Mouse (Mus musculus) hindbrain, postnatal 0 days (tissue): ENCODE results near the gene Afdn. TPM values are rescaled to one million over a fixed set of nuclear protein-coding genes. Genes with fewer than 3 reads are reported as not detected.

ENCODE experiments used
- ATAC-seq: fragments of 200-750 bp; cut with Nextera tagmentation; 2 replicates; pipeline ENCODE4 v1.8.0; 2017; ENCODE audit warnings: mild to moderate bottlenecking, moderate TSS enrichment, moderate library complexity
- DNase-seq: peaks from one replicate; pipeline ENCODE4 v3.0.0-alpha.2; 2015; ENCODE audit warnings: low spot score
- H3K27ac ChIP-seq: fragments of 300-500 bp; sonication (generic); 2 replicates; pipeline ENCODE4 v1.5.1; 2014; ENCODE audit warnings: mild to moderate bottlenecking
- H3K27me3 ChIP-seq: fragments of 300-500 bp; sonication (generic); 2 replicates; pipeline ENCODE4 v1.6.1; 2014; ENCODE audit warnings: low read length, mixed read lengths; ENCODE audit not compliant: insufficient read depth
- H3K36me3 ChIP-seq: fragments of 300-500 bp; sonication (generic); 2 replicates; pipeline ENCODE4 v1.6.1; 2014; ENCODE audit warnings: low read length, mixed read lengths; ENCODE audit not compliant: insufficient read depth
- H3K4me1 ChIP-seq: fragments of 300-500 bp; sonication (generic); 2 replicates; pipeline ENCODE4 v1.6.1; 2014; ENCODE audit warnings: antibody characterized with exemption, low read length, mixed read lengths; ENCODE audit not compliant: insufficient read depth
- H3K4me2 ChIP-seq: fragments of 300-500 bp; sonication (generic); 2 replicates; pipeline ENCODE4 v1.6.1; 2014; ENCODE audit warnings: low read depth, mild to moderate bottlenecking, low read length, moderate library complexity, mixed read lengths
- H3K4me3 ChIP-seq: fragments of 300-500 bp; sonication (generic); 2 replicates; pipeline ENCODE4 v1.5.1; 2014; ENCODE audit warnings: low read length
- H3K9ac ChIP-seq: fragments of 300-500 bp; sonication (generic); replicated peaks from 2 replicates; pipeline ENCODE4 v1.6.1; 2014; ENCODE audit warnings: mild to moderate bottlenecking, low read length, moderate library complexity, mixed read lengths
- H3K9me3 ChIP-seq: fragments of 300-500 bp; sonication (generic); 2 replicates; pipeline ENCODE4 v1.6.1; 2016; ENCODE audit warnings: low read length, mixed read lengths
- CTCF ChIP-seq: IDR thresholded peaks from 2 replicates; pipeline ENCODE4 v1.5.1; 2016; ENCODE audit warnings: antibody characterized with exemption, control low read depth, low read depth
- WGBS: fragments of 180-500 bp; shearing (Covaris S2); extraction: QIAGEN DNeasy Blood & Tissue Kit; methylation state at CpG from one replicate; pipeline ENCODE4 v1.1.7; 2014; 5-methylcytosine and 5-hydroxymethylcytosine counted together
- polyA plus RNA-seq: library from polyadenylated mRNA; unstranded; fragments of >200 nt; fragmentation: Nextera tagmentation; extraction: Ambion mirVana; gene quantifications from 2 replicates; pipeline ENCODE4 v1.2.1, GENCODE M21; 2015
- total RNA-seq: library from RNA; depleted of rRNA; stranded (reverse); fragments of >200 nt; gene quantifications from 2 replicates; pipeline ENCODE4 v1.2.3, GENCODE M21; 2014

Afdn gene
- total and polyA plus RNA-seq, 2 experiments from 2014 or later: 78.9 to 127 TPM

DNA sequence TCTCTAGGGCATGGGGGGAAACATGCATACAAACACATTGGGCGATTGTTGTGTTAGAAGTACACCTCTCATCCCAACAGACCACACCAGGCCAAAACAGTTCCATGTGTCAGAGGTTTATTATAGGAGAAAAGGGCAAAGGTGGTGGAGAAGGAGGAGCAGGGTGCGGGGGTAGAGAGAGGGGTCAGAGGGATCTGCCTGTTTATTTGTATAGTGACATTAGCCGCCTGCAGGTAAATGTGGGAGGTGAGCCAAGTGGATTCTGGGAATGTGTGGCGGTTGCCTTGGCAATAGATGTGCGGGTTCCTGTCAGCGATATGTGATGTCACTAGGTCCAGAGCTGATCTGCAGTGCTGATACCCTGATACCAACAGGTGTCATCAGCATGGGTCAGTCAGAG, 44.0 kb upstream of the Afdn start:
- no peak for TF ChIP-seq CTCF
- DNase-seq: no peak
- no peak overlapping the region for H3K9ac ChIP-seq
- no peaks in the 10 kb centered on the region for H3K4me1 ChIP-seq
- no peaks in the 10 kb centered on the region for H3K36me3 ChIP-seq
- H3K27me3 ChIP-seq: no peaks in the 10 kb centered on the region
- ATAC-seq: no peak
- H3K4me3 ChIP-seq: no peak overlapping the region
- H3K27ac ChIP-seq: no peak overlapping the region
- H3K9me3 ChIP-seq: no peaks in the 10 kb centered on the region
- WGBS: 87% methylated on average over 6 of the region's 6 CpGs
- H3K4me2 ChIP-seq: no peak overlapping the region

DNA sequence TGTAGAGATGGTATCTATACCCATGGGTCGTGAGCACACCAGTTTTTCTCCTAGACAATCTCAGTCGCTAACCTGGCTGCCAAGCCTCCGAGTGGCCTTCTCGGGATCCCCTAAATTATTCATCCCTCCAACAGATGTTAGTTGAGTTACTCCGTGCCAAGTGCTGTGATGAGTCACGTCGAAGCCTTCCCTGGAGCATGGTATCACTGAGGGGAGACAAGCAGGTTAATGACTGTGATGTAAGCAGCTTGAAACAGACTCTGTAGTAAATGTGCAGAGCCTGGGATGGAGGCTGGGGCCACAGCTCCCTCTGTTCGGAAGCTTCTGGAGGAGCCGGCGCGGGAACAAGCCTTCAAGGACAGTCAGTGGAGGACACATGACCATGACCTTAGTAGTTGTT, 42.9 kb upstream of the Afdn start:
- no peaks in the 10 kb centered on the region for H3K36me3 ChIP-seq
- H3K4me3 ChIP-seq: no peak overlapping the region
- H3K4me1 ChIP-seq: no peaks in the 10 kb centered on the region
- no peak for TF ChIP-seq CTCF
- H3K9ac ChIP-seq: no peak overlapping the region
- ATAC-seq (no peak), DNase-seq (no peak)
- no peak overlapping the region for H3K27ac ChIP-seq
- no peaks in the 10 kb centered on the region for H3K9me3 ChIP-seq
- H3K4me2 ChIP-seq: no peak overlapping the region
- no peaks in the 10 kb centered on the region for H3K27me3 ChIP-seq
- WGBS: 72% methylated on average over 11 of the region's 11 CpGs

DNA sequence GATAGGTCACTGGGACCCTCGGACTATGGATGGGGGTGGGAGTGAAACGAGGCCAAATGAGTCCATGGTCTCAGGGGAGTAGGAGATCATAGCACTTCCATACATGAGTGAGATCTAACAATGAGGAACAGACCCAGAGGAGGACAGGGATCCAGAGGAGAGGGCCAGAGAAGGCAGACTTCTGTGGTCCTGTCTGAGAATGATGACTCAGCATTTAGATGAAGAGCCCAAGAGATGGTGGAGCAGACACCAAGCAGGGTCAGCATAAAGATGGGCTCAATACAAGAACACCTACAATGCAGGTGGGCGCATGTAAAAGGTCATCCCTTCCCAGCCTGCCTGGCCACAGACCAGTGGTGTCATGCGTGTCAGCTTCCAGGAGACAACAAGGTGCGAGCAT, 40.2 kb upstream of the Afdn start:
- 91% methylated on average over 5 of the region's 5 CpGs for WGBS
- no peak overlapping the region for H3K4me2 ChIP-seq
- DNase-seq (no peak), ATAC-seq (no peak)
- no peak for TF ChIP-seq CTCF
- no peak overlapping the region for H3K9ac ChIP-seq
- H3K4me3 ChIP-seq: no peak overlapping the region
- H3K9me3 ChIP-seq: no peaks in the 10 kb centered on the region
- H3K27me3 ChIP-seq: no peaks in the 10 kb centered on the region
- H3K27ac ChIP-seq: no peak overlapping the region
- H3K4me1 ChIP-seq: no peaks in the 10 kb centered on the region
- H3K36me3 ChIP-seq: no peaks in the 10 kb centered on the region

DNA sequence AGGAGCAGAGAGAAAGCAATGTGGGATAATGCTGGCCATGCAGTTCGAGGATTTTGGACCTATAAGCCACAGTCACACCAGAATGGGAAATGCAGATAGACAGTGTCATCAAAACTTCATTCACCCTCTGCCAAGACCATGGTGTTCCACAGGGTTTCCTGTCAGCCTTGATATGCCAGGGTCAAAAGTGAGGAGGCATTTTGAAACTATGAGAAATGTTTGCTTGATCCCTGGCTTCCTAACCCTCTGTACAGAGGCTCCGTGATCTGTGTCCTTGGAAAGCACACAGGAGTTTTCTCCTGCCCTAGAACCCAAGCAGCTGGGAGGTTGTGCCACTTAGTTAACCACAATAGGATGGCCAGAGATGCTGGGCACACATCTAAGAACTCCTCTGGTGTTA, 39.0 kb upstream of the Afdn start:
- no peak overlapping the region for H3K9ac ChIP-seq
- ATAC-seq (no peak), DNase-seq (no peak)
- 86% methylated on average over 2 of the region's 2 CpGs for WGBS
- H3K27me3 ChIP-seq: no peaks in the 10 kb centered on the region
- no peaks in the 10 kb centered on the region for H3K36me3 ChIP-seq
- no peak overlapping the region for H3K4me3 ChIP-seq
- no peak overlapping the region for H3K4me2 ChIP-seq
- H3K4me1 ChIP-seq: no peaks in the 10 kb centered on the region
- no peak for TF ChIP-seq CTCF
- H3K27ac ChIP-seq: no peak overlapping the region
- no peaks in the 10 kb centered on the region for H3K9me3 ChIP-seq

DNA sequence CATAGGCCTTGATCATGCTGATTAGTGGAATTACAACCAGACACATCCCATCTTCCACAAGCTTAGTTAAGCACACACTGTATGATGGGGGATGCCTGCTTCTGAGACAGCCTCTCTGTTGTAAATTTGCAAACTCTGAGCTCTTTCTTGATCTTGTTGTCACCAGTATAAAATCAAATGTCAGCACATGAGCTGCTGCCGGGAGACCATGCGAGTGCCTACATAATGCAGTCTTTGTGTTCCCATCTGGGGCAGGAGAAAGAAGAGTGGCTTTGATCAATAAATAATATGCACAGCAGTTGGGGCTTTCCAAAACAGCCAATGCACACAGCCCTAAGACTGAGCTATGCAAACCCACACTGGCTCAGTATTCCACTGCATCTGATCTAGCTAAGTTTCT, 37.9 kb upstream of the Afdn start:
- WGBS: 21% methylated on average over 2 of the region's 2 CpGs
- TF ChIP-seq CTCF: no peak

DNA sequence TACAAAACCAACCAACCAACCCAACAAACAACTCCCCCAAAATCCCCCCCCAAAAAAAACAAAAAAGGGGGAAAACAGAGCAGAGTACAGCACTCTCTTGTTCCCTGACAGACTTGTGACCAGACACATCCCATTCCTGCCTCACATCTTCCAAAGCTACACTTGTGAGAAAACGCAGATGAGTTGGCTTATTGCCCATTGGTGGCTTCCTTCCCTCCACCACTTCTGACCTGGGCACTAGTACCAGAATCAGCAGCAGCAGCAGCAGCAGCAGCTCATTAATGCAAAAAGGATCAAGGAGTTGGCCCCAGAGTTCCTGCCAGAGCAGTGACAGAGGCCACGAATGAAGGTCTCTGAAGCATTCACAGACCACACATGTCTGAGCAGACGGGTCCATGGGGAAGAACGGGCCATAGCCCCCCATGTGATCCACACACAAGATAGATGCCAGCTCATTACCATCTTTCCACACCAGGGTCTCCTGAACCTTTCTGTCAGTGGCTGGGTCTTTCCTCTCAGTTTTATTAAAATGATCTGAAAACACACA, 35.3 kb upstream of the Afdn start:
- ATAC-seq (peak; percentile 70), DNase-seq (peak; percentile 48)
- H3K36me3 ChIP-seq: no peaks in the 10 kb centered on the region
- no peaks in the 10 kb centered on the region for H3K4me1 ChIP-seq
- H3K27ac ChIP-seq: no peak overlapping the region
- 21% methylated on average over 4 of the region's 4 CpGs for WGBS
- H3K4me3 ChIP-seq: no peak overlapping the region
- no peaks in the 10 kb centered on the region for H3K27me3 ChIP-seq
- H3K4me2 ChIP-seq: no peak overlapping the region
- no peaks in the 10 kb centered on the region for H3K9me3 ChIP-seq
- no peak overlapping the region for H3K9ac ChIP-seq
- TF ChIP-seq CTCF: no peak

More for the DNA sequence above, 37.9 kb upstream of the Afdn start:
- no peaks in the 10 kb centered on the region for H3K36me3 ChIP-seq
- H3K4me1 ChIP-seq: no peaks in the 10 kb centered on the region
- H3K4me3 ChIP-seq: no peak overlapping the region
- H3K27me3 ChIP-seq: no peaks in the 10 kb centered on the region
- DNase-seq (no peak), ATAC-seq (peak; percentile 82)
- H3K4me2 ChIP-seq: no peak overlapping the region
- H3K27ac ChIP-seq: no peak overlapping the region; the same call in 1 of the 2 replicates
- no peak overlapping the region for H3K9ac ChIP-seq
- H3K9me3 ChIP-seq: no peaks in the 10 kb centered on the region

DNA sequence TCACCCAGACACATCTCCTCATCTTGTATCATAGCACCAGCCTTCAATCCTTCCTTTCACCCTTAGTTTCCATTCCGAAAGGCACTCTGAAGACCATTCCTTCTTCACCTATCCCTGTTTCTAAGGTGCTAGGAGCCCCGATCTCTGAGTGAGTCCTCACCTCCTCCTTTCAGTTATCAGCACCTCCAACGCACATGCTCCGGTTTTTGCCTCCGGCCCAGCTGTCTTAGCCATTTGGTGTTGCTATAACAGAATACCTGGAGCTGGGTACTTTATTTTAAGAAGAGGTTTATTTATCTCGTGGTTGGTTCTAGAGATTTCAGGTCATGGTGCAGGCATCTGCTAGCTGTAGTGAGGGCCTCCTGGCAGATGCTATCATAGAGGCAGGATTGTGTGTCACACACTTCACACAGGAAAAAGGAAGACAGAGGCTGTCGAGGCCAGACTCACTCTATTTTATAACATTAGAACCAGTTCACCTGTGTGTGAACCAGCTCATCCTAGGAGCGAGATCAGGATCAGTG, 33.4 kb upstream of the Afdn start:
- no peak overlapping the region for H3K9ac ChIP-seq
- no peaks in the 10 kb centered on the region for H3K4me1 ChIP-seq
- no peak overlapping the region for H3K4me3 ChIP-seq
- TF ChIP-seq CTCF: no peak
- 94% methylated on average over 8 of the region's 8 CpGs for WGBS
- H3K27ac ChIP-seq: no peak overlapping the region
- DNase-seq (no peak), ATAC-seq (no peak)
- H3K4me2 ChIP-seq: no peak overlapping the region
- no peaks in the 10 kb centered on the region for H3K9me3 ChIP-seq
- no peaks in the 10 kb centered on the region for H3K27me3 ChIP-seq
- H3K36me3 ChIP-seq: no peaks in the 10 kb centered on the region
